Mouse (Mus musculus): ENCODE measurements around the gene Fcrl1.

Gene Fcrl1

GRCm38 (mm10) chr3:87410605-87411004 lies 34.4 kb downstream of the Fcrl1 start:
- no peak for DNase-seq (ENCODE audit: low spot score in 2 of 2)

GRCm38 (mm10) chr3:87411150-87411549 lies 35.0 kb downstream of the Fcrl1 start:
- DNase-seq (ENCODE audit: low spot score in 2 of 2) = peak; percentile 7 to 38

- DNase-seq (ENCODE audit: low spot score in 2 of 2) = no peak
Observed at GRCm38 (mm10) chr3:87420645-87421044, 44.5 kb downstream of the Fcrl1 start.

GRCm38 (mm10) chr3:87422386-87422910 lies 46.3 kb downstream of the Fcrl1 start:
- no peak for DNase-seq (ENCODE audit: low spot score in 2 of 2)

- no peak for DNase-seq (ENCODE audit: low spot score in 2 of 2)
Observed at GRCm38 (mm10) chr3:87435479-87435878, 59.3 kb downstream of the Fcrl1 start, which contains the start of gene Fcrl5. Gene Fcrl5 (plus strand): TSS chr3:87435773.

GRCm38 (mm10) chr3:87440586-87440985 lies 64.4 kb downstream of the Fcrl1 start:
- no peak for DNase-seq (ENCODE audit: low spot score in 2 of 2)

GRCm38 (mm10) chr3:87443968-87444367 lies 67.8 kb downstream of the Fcrl1 start:
- DNase-seq (ENCODE audit: low spot score in 2 of 2) = no peak
